Mouse (Mus musculus) adrenal gland (tissue): ENCODE results near the gene Myh7.
"Not testable (repeated sequence)": the region's sequence is repeated elsewhere in the genome, so short reads cannot be mapped to it uniquely, and the experiment has no call there.

ENCODE experiments used
- intact Hi-C: fragments of 180-260 bp; cut with DNase I; formaldehyde crosslinking; loops from one replicate; pipeline ENCODE4 v1.15.1; 2025
- long read RNA-seq, 2 experiments: library from polyadenylated mRNA; unstranded; transcript quantifications; one replicate each; pipeline ENCODE4 v2.0.0; 2020; ENCODE audit warnings: borderline replicate concordance in 1 of 2; ENCODE audit not compliant: insufficient replicate concordance in 1 of 2

Myh7 gene
- long read RNA-seq, experiment 1 = 0 reads
- long read RNA-seq, experiment 2 = 0 reads

DNA sequence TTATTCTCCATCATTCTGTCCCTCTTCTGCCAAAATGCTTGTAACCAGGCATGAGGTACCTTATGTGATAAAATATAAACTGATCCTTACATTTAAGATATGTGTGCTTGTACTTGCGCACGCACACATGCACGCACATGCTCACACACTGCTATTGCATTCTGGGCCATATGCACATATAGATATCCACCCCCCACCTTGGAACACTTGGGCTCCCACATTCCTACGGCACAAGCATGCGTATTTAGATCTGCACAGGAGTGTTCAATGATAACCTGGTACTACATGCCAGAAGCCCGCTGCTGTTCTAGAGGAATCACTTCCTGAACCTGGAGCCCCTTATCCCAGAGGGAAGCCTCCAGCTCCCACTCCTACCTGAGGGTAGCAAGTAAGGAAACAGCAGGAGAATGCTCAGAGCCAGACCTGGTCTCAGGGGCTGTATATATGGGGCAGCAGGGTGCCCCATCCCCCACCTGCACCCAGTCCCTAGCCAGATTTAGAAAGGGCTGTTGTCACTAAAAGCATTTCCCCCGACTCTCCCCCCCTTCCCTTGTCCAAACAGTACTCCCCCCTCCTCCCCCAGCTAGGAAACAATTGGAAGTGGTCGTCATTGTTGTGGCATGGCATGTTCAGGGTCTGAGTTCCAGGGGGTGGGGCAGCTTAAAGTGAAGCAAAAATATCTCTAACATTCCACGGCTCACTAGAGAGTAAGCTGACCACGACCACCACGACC, at the start of gene Myh7:
Myh7 (minus strand) TSS at position 491 of the 733 bp plus-strand sequence.
- intact Hi-C loops = no loop called here

DNA sequence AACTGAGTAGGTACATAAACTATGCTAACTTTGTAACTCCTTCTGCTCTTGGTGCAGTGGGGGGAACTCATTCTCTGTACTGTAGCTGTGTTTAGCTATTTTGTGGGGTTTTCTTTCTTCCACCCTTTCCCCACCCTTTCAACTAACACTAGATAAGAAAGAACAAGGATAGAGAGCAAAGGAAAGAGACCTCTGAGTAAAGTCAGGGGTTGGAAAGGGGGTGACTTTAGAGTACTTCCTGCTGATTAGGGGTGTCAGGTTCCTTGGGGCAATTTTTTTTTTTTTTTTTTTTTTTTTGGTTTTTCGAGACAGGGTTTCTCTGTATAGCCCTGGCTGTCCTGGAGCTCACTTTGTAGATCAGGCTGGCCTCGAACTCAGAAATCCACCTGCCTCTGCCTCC, 49.3 kb upstream of the Myh7 start:
- intact Hi-C loops = not testable (repeated sequence)

- intact Hi-C loops = no loop called here
Measured at GRCm38 (mm10) chr14:55032695-55033225, 38.3 kb upstream of the Myh7 start.

GRCm38 (mm10) chr14:55029034-55029698, 34.7 kb upstream of the Myh7 start:
- intact Hi-C loops = no loop called here

DNA sequence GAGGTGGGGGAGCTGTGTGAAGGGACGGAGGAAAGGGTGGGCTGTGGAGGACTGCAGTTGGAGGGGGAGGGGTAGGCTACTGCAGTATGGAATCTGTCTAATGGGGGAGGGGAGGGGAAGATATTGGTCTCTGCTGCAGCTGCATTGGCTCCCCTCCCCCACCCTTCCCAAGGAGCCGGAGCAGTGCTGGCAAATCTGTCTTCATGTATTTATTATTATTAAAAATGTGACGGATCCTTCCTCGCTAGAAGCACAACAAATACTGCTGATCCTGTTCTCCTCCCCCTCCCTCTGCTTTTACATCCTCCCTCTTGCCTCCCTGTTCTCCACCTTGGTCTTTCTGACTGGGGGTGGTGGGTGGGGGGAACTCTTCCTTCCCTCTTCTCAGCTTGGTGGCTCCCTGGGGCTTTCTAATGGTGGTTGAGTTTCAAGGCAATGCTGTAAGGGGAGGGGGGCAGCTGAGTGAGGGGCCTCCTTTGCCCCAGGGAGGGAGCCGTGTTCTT, 34.0 kb upstream of the Myh7 start:
- intact Hi-C loops = no loop called here

DNA sequence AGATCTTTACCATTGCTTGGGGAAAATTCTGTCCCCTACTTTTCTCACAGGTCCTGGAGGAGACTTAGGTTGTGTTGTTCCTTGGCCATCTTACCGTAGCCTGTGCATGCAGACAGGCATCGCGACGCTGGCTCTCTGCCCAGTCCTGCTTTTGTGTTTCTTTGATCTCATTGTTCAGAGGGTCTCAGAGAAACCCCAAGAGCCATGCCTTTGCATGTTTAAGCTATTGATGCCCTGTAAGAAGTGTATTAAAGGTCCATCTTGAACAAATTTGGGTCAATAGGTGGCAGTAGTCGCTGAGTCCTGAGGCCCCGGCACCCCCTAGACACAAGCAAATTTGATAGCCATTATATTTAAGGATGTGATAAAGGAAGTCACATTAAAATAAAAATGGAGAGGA, 33.2 kb upstream of the Myh7 start:
- intact Hi-C loops = no loop called here

- intact Hi-C loops = no loop called here
Measured at GRCm38 (mm10) chr14:55027251-55027650, 32.8 kb upstream of the Myh7 start.

GRCm38 (mm10) chr14:55025527-55025926, 31.1 kb upstream of the Myh7 start:
- intact Hi-C loops = no loop called here

DNA sequence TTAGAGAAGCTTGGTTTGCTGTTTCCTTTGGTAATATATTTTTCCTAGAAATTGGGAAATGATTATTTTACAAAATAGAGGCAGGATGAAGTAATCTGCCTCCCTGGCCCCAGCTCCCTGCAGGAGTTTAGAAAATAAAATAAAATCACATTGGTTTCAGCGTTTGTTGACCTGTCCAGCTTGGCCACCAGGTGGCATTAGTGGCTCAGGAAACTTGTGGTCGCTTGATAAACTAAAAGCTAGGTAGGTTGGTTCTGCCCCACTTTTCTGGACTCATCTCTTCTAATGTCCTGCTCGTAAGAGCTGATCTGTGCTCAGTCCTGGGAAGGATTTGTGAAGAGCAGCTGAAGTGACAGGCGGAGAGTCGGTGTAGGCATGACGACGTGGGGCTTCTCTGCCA, 29.8 kb upstream of the Myh7 start:
- intact Hi-C loops = loop anchor here (1.0 kb wide), 1 partner anchor 55 kb away; no protein-coding TSS in a partner anchor

- intact Hi-C loops = loop anchor here (2.0 kb wide), 1 partner anchor 80 kb away; no protein-coding TSS in a partner anchor
Measured at GRCm38 (mm10) chr14:55023011-55023410, 28.6 kb upstream of the Myh7 start.

GRCm38 (mm10) chr14:55020394-55020793, 26.0 kb upstream of the Myh7 start:
- intact Hi-C loops = no loop called here

GRCm38 (mm10) chr14:55016876-55017275, 22.4 kb upstream of the Myh7 start:
- intact Hi-C loops = no loop called here

GRCm38 (mm10) chr14:55015767-55016111, 21.3 kb upstream of the Myh7 start:
- intact Hi-C loops = loop anchor here (2.0 kb wide), 2 partner anchors 121 to 173 kb away; no protein-coding TSS in a partner anchor

DNA sequence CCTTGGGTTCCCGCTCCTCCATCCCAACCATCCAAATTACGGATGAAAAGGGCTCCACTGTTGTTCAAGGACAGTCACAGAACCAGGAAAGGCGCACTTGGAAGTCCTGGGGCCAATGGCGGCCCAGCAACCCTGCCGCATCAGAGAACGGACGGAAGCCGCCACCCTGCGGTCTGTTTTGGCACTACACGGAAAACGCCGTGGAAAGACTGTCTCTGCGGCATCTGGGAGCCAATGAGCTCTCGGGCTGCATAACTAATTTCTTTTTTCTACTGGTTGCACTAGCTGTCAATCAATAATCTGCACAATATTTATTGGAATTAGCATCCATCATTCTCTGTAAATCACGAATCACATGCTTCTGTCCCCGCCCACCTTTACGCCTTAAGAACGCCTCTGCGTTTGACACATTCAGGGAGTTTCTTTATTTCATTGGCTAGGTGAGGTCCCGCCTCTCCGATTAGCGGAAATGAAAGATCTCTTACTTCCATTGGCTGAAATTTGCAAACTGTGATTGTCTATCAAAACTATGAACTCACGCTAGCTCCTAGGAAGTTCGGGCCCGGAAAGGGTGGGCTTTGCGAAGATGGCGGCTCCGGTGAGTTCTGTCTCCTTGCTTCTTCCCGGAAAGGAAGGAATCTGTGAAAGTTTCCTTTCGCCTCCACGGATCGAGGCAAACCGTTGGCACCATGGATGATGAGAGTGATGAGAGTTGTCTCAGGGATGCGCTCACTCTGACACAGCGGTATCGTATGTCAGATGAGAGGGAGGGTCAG, 20.8 kb upstream of the Myh7 start, which contains the start of gene Ngdn:
Ngdn (plus strand) TSS at position 464 of the 776 bp plus-strand sequence.
- intact Hi-C loops = loop anchor here (2.0 kb wide), 2 partner anchors 120 to 172 kb away; no protein-coding TSS in a partner anchor

DNA sequence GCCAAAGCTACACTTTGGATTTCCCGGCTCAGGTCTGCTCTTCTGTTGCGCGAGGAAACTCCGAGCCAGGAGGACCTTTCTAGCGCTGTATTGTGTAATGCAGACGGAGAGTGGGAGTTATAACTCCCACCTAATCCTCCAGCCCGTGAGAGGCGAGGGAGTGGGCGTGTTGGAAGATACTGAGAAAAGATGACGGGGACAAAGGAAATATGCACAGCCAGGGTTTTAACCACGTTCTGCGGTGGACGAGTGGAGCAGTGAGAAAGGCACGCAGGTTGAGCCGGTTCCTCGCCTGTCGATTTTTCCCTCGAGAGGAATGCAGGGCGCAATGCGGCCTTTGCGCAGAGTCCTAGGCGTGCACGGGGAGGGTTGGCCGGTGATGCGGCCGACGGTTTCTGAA, 20.2 kb upstream of the Myh7 start:
- intact Hi-C loops = loop anchor here (2.0 kb wide), 2 partner anchors 120 to 172 kb away; no protein-coding TSS in a partner anchor

- intact Hi-C loops = no loop called here
Measured at GRCm38 (mm10) chr14:55011116-55011515, 16.7 kb upstream of the Myh7 start.

GRCm38 (mm10) chr14:55008417-55008816, 14.0 kb upstream of the Myh7 start:
- intact Hi-C loops = no loop called here

DNA sequence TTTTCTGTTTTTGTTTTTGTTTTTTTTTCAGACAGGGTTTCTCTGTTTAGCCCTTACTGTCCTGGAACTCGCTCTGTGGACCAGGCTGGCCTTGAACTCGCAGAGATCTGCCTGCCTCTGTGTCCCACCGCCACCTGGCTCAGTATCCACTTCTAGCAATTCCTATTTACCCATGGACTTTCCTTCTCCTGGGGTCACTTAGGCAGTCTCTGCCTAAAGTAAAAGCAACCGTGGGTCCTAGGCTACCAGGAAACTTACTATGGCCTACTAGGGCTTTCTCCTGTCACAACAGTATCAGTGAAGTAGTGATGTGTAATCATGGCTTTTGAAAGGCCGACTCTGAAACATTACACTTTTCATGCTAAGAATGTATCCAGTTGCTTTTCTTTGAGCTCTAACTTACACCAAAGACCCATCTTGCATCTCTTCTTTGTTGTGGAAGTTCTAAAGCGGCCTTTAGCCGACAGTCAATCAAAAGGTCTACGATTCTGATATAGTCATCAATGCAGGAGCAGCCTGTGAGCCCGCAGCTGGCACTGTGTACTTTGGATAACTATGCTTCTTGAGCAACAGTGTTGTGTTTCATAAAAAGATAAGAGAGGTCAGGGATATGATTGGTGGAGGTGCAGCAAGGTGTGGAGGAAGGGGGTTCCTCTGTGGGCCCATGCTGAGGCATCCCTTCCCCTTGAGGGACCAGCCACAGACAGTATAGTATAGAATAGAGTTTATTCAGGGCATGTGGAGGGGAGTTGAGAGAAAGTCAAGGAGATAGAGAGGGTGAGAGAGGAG, 12.9 kb upstream of the Myh7 start:
- intact Hi-C loops = no loop called here

GRCm38 (mm10) chr14:55006541-55006940, 12.1 kb upstream of the Myh7 start:
- intact Hi-C loops = no loop called here

DNA sequence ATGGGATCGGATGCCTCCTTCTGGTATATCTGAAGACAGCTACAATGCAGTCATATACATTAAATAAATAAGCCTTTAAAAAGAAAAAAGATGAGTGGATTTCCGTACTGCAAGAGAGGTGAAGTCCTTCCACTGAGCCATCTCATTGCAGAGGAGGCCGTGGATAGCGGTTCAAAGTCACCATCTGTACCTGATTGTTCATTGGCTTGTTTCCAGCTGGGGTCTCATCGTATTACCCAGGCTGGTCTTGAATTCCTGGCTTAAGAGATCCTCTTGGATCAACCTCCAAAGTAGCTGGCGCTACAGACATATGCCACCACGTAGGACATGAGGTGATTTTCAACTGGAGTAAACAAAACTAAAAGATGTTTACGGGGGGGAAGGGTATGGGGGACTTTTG, 11.5 kb upstream of the Myh7 start:
- intact Hi-C loops = no loop called here
